Mouse (Mus musculus): ENCODE data around the gene Rbfox2. TPM values are rescaled to one million over a fixed set of nuclear protein-coding genes. Genes with fewer than 3 reads are reported as not detected.
A peak's percentile ranks its signal among the peaks of the same experiment; 100 is the strongest.

Rbfox2 gene
- polyA plus RNA-seq, 2 experiments, result 7.2 to 9.9 TPM

GRCm38 (mm10) chr15:77196827-77197226 lies 110.0 kb downstream of the Rbfox2 start:
- H3K4me2 ChIP-seq (ENCODE audit: low read depth), result peak overlapping the region; percentile 32
- no peak overlapping the region for H3K4me3 ChIP-seq (ENCODE audit: insufficient read depth in 1 of 2, low read depth in 2 of 2, low read length in 2 of 2)
- peaks cover 0 to 4% of the 10 kb centered on the region in 2 experiments; a peak in 1 of 4 replicates for H3K4me1 ChIP-seq (replicated peaks; ENCODE audit: control insufficient read depth in 2 of 2, insufficient read depth in 2 of 2, low read length in 1 of 2)
- no peak for TF ChIP-seq CTCF (IDR thresholded peaks at IDR 0.05; ENCODE audit: low read depth)
- no peak for TF ChIP-seq EP300 (IDR thresholded peaks at IDR 0.05; ENCODE audit: low read depth)
- no peak for DNase-seq (ENCODE audit: low read depth in 3 of 3, low spot score in 3 of 3)
- H3K27me3 ChIP-seq (ENCODE audit: control insufficient read depth, insufficient read depth, low read length), result no peaks in the 10 kb centered on the region
- H3K9me3 ChIP-seq (ENCODE audit: control insufficient read depth, low read length), result no peaks in the 10 kb centered on the region
- no peak overlapping the region for H3K27ac ChIP-seq
- no peaks in the 10 kb centered on the region for H3K36me3 ChIP-seq (replicated peaks; ENCODE audit: control insufficient read depth, insufficient read depth, low read depth)
- ATAC-seq (ENCODE audit: insufficient read depth), result no peak
- 54% methylated on average over 5 of the region's 5 CpGs for WGBS (ENCODE audit: insufficient replicate concordance)
- no peak overlapping the region for H3K9ac ChIP-seq (replicated peaks)

- no peak overlapping the region for H3K27ac ChIP-seq
- WGBS (ENCODE audit: insufficient replicate concordance), result 62% methylated on average over 2 of the region's 2 CpGs
- H3K9me3 ChIP-seq (ENCODE audit: control insufficient read depth, low read length), result no peaks in the 10 kb centered on the region
- peaks cover 0 to 2% of the 10 kb centered on the region in 2 experiments; a peak in 1 of 4 replicates for H3K4me1 ChIP-seq (replicated peaks; ENCODE audit: control insufficient read depth in 2 of 2, insufficient read depth in 2 of 2, low read length in 1 of 2)
- no peaks in the 10 kb centered on the region for H3K36me3 ChIP-seq (replicated peaks; ENCODE audit: control insufficient read depth, insufficient read depth, low read depth)
- TF ChIP-seq CTCF (IDR thresholded peaks at IDR 0.05; ENCODE audit: low read depth) (no peak), EP300 (IDR thresholded peaks at IDR 0.05; ENCODE audit: low read depth) (no peak)
- no peak overlapping the region for H3K4me3 ChIP-seq (ENCODE audit: insufficient read depth in 1 of 2, low read depth in 2 of 2, low read length in 2 of 2)
- no peak for ATAC-seq (ENCODE audit: insufficient read depth)
- no peak overlapping the region for H3K9ac ChIP-seq (replicated peaks)
- DNase-seq (ENCODE audit: low read depth in 3 of 3, low spot score in 3 of 3), result no peak
- peak overlapping the region; percentile 32; the same call in 1 of the 2 replicates for H3K4me2 ChIP-seq (ENCODE audit: low read depth)
- H3K27me3 ChIP-seq (ENCODE audit: control insufficient read depth, insufficient read depth, low read length), result no peaks in the 10 kb centered on the region
These were observed 110.8 kb downstream of the Rbfox2 start for GRCm38 (mm10) chr15:77196001-77196400.

GRCm38 (mm10) chr15:77192154-77192935 lies 114.5 kb downstream of the Rbfox2 start:
- H3K4me3 ChIP-seq (ENCODE audit: insufficient read depth in 1 of 2, low read depth in 2 of 2, low read length in 2 of 2), result no peak overlapping the region
- no peak overlapping the region for H3K9ac ChIP-seq (replicated peaks)
- ATAC-seq (ENCODE audit: insufficient read depth) (no peak), DNase-seq (ENCODE audit: low read depth in 3 of 3, low spot score in 3 of 3) (no peak)
- H3K4me1 ChIP-seq (replicated peaks; ENCODE audit: control insufficient read depth in 2 of 2, insufficient read depth in 2 of 2, low read length in 1 of 2), result peaks cover 0 to 2% of the 10 kb centered on the region in 2 experiments; a peak in 1 of 4 replicates
- no peaks in the 10 kb centered on the region for H3K27me3 ChIP-seq (ENCODE audit: control insufficient read depth, insufficient read depth, low read length)
- H3K4me2 ChIP-seq (ENCODE audit: low read depth), result no peak overlapping the region
- no peak overlapping the region for H3K27ac ChIP-seq
- WGBS (ENCODE audit: insufficient replicate concordance), result 59% methylated on average over 14 of the region's 14 CpGs
- no peaks in the 10 kb centered on the region for H3K9me3 ChIP-seq (ENCODE audit: control insufficient read depth, low read length)
- no peaks in the 10 kb centered on the region for H3K36me3 ChIP-seq (replicated peaks; ENCODE audit: control insufficient read depth, insufficient read depth, low read depth)
- TF ChIP-seq EP300 (IDR thresholded peaks at IDR 0.05; ENCODE audit: low read depth), result no peak

GRCm38 (mm10) chr15:77186096-77186495 lies 120.7 kb downstream of the Rbfox2 start:
- ATAC-seq (ENCODE audit: insufficient read depth), result no peak
- Histone ChIP-seq H3K4me1 (replicated peaks; ENCODE audit: control insufficient read depth in 2 of 2, insufficient read depth in 2 of 2, low read length in 1 of 2) (no peaks in the 10 kb centered on the region), H3K9me3 (ENCODE audit: control insufficient read depth, low read length) (no peaks in the 10 kb centered on the region), H3K36me3 (replicated peaks; ENCODE audit: control insufficient read depth, insufficient read depth, low read depth) (no peaks in the 10 kb centered on the region), H3K27ac (no peak overlapping the region), H3K27me3 (ENCODE audit: control insufficient read depth, insufficient read depth, low read length) (no peaks in the 10 kb centered on the region), H3K9ac (replicated peaks) (no peak overlapping the region), H3K4me2 (ENCODE audit: low read depth) (no peak overlapping the region), H3K4me3 (ENCODE audit: insufficient read depth in 1 of 2, low read depth in 2 of 2, low read length in 2 of 2) (no peak overlapping the region)
- WGBS (ENCODE audit: insufficient replicate concordance), result 62% methylated on average over 1 of the region's 1 CpGs
- no peak for DNase-seq (ENCODE audit: low read depth in 3 of 3, low spot score in 3 of 3)
- TF ChIP-seq EP300 (IDR thresholded peaks at IDR 0.05; ENCODE audit: low read depth), result no peak
- TF ChIP-seq CTCF (IDR thresholded peaks at IDR 0.05; ENCODE audit: low read depth), result no peak

GRCm38 (mm10) chr15:77185614-77186013 lies 121.2 kb downstream of the Rbfox2 start:
- H3K27me3 ChIP-seq (ENCODE audit: control insufficient read depth, insufficient read depth, low read length), result no peaks in the 10 kb centered on the region
- no peak overlapping the region for H3K9ac ChIP-seq (replicated peaks)
- H3K9me3 ChIP-seq (ENCODE audit: control insufficient read depth, low read length), result no peaks in the 10 kb centered on the region
- DNase-seq (ENCODE audit: low read depth in 3 of 3, low spot score in 3 of 3) (no peak), ATAC-seq (ENCODE audit: insufficient read depth) (no peak)
- H3K36me3 ChIP-seq (replicated peaks; ENCODE audit: control insufficient read depth, insufficient read depth, low read depth), result no peaks in the 10 kb centered on the region
- whole genome bisulfite sequencing (ENCODE audit: insufficient replicate concordance), result 56% methylated on average over 5 of the region's 5 CpGs
- H3K4me2 ChIP-seq (ENCODE audit: low read depth), result no peak overlapping the region
- no peak for TF ChIP-seq CTCF (IDR thresholded peaks at IDR 0.05; ENCODE audit: low read depth)
- TF ChIP-seq EP300 (IDR thresholded peaks at IDR 0.05; ENCODE audit: low read depth), result no peak
- no peak overlapping the region for H3K27ac ChIP-seq
- H3K4me3 ChIP-seq (ENCODE audit: insufficient read depth in 1 of 2, low read depth in 2 of 2, low read length in 2 of 2), result no peak overlapping the region
- no peaks in the 10 kb centered on the region for H3K4me1 ChIP-seq (replicated peaks; ENCODE audit: control insufficient read depth in 2 of 2, insufficient read depth in 2 of 2, low read length in 1 of 2)

All from liver, embryonic 14.5 days (tissue).